Mouse (Mus musculus) midbrain, postnatal 0 days (tissue): Measurements from ENCODE around the gene P2rx5. TPM values are rescaled to one million over a fixed set of nuclear protein-coding genes. Genes with fewer than 3 reads are reported as not detected.
A peak's percentile ranks its signal among the peaks of the same experiment; 100 is the strongest.

Experiments used
- ATAC-seq: fragments of 200-750 bp; cut with Nextera tagmentation; 2 replicates; pipeline ENCODE4 v1.8.0; 2017; ENCODE audit warnings: moderate number of reproducible peaks, mild to moderate bottlenecking, moderate TSS enrichment, moderate library complexity; ENCODE audit not compliant: low FRiP score
- DNase-seq: peaks from one replicate; pipeline ENCODE4 v3.0.0-alpha.2; 2015; ENCODE audit warnings: low spot score
- H3K27ac ChIP-seq: fragments of 300-500 bp; sonication (generic); 2 replicates; pipeline ENCODE4 v1.5.1; 2014; ENCODE audit warnings: low read depth, mild to moderate bottlenecking, low read length, mixed read lengths
- H3K27me3 ChIP-seq: fragments of 300-500 bp; sonication (generic); 2 replicates; pipeline ENCODE4 v1.6.1; 2014; ENCODE audit warnings: low read length, control low read depth, mixed read lengths; ENCODE audit not compliant: insufficient read depth
- H3K36me3 ChIP-seq: fragments of 300-500 bp; sonication (generic); 2 replicates; pipeline ENCODE4 v1.6.1; 2014; ENCODE audit warnings: low read length, control low read depth, mixed read lengths; ENCODE audit not compliant: insufficient read depth
- H3K4me1 ChIP-seq: fragments of 300-500 bp; sonication (generic); 2 replicates; pipeline ENCODE4 v1.6.1; 2014; ENCODE audit warnings: mild to moderate bottlenecking, control low read depth, antibody characterized with exemption, low read length, mixed read lengths; ENCODE audit not compliant: insufficient read depth
- H3K4me2 ChIP-seq: fragments of 300-500 bp; sonication (generic); 2 replicates; pipeline ENCODE4 v1.6.1; 2014; ENCODE audit warnings: low read depth, mild to moderate bottlenecking, low read length, mixed read lengths; ENCODE audit not compliant: poor library complexity, severe bottlenecking
- H3K4me3 ChIP-seq: fragments of 300-500 bp; sonication (generic); 2 replicates; pipeline ENCODE4 v1.5.1; 2014; ENCODE audit warnings: low read depth, mild to moderate bottlenecking, low read length, moderate library complexity
- H3K9ac ChIP-seq: fragments of 300-500 bp; sonication (generic); replicated peaks from 2 replicates; pipeline ENCODE4 v1.6.1; 2014; ENCODE audit warnings: mild to moderate bottlenecking, low read length, moderate library complexity, mixed read lengths; ENCODE audit not compliant: poor library complexity, severe bottlenecking
- H3K9me3 ChIP-seq: fragments of 300-500 bp; sonication (generic); 2 replicates; pipeline ENCODE4 v1.6.1; 2016; ENCODE audit warnings: low read length, control low read depth
- CTCF ChIP-seq: IDR thresholded peaks from 2 replicates; pipeline ENCODE4 v1.5.1; 2016; ENCODE audit warnings: antibody characterized with exemption, mild to moderate bottlenecking
- WGBS: fragments of 180-500 bp; shearing (Covaris S2); extraction: QIAGEN DNeasy Blood & Tissue Kit; methylation state at CpG from one replicate; pipeline ENCODE4 v1.1.7; 2014; 5-methylcytosine and 5-hydroxymethylcytosine counted together
- polyA plus RNA-seq: library from polyadenylated mRNA; unstranded; fragments of >200 nt; fragmentation: Nextera tagmentation; extraction: Ambion mirVana; gene quantifications from 2 replicates; pipeline ENCODE4 v1.2.1, GENCODE M21; 2015
- total RNA-seq: library from RNA; depleted of rRNA; stranded (reverse); fragments of >200 nt; gene quantifications from 2 replicates; pipeline ENCODE4 v1.2.3, GENCODE M21; 2014

The P2rx5 gene
- total and polyA plus RNA-seq, 2 experiments from 2014 or later: 0.28 TPM; not detected in 1

DNA sequence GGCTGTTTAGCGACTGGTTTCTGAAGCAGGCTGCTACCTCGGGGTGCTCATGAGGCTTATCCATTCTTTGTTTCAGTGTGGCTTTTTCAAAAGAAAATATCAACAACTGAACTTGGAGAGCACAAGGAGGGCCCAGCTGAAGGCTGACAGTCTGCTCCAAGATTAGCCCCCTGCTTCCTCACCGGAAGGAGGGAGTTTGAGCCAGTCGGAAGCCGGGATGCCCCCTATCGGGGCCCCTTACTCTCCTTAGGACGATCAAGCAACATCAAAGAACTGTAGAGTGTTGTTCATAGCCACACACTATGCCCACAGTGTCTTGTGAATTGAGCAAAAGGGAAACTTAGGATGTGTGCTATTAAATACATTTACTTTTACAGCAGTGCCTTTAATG lies 13.3 kb upstream of the P2rx5 start:
- H3K27me3 ChIP-seq: no peaks in the 10 kb centered on the region
- no peak for TF ChIP-seq CTCF
- H3K4me1 ChIP-seq: no peaks in the 10 kb centered on the region
- no peak overlapping the region for H3K4me2 ChIP-seq
- WGBS: 40% methylated on average over 7 of the region's 7 CpGs
- DNase-seq (no peak), ATAC-seq (no peak)
- H3K4me3 ChIP-seq: no peak overlapping the region
- no peaks in the 10 kb centered on the region for H3K36me3 ChIP-seq
- H3K9ac ChIP-seq: no peak overlapping the region
- no peaks in the 10 kb centered on the region for H3K9me3 ChIP-seq
- H3K27ac ChIP-seq: no peak overlapping the region

GRCm38 (mm10) chr11:73148209-73148608 lies 12.0 kb upstream of the P2rx5 start:
- H3K4me2 ChIP-seq: no peak overlapping the region
- H3K36me3 ChIP-seq: no peaks in the 10 kb centered on the region
- H3K27ac ChIP-seq: no peak overlapping the region
- no peak overlapping the region for H3K9ac ChIP-seq
- no peaks in the 10 kb centered on the region for H3K9me3 ChIP-seq
- ATAC-seq: no peak
- 70% methylated on average over 9 of the region's 9 CpGs for WGBS
- no peaks in the 10 kb centered on the region for H3K4me1 ChIP-seq
- TF ChIP-seq CTCF: no peak
- DNase-seq: no peak
- no peaks in the 10 kb centered on the region for H3K27me3 ChIP-seq
- no peak overlapping the region for H3K4me3 ChIP-seq

DNA sequence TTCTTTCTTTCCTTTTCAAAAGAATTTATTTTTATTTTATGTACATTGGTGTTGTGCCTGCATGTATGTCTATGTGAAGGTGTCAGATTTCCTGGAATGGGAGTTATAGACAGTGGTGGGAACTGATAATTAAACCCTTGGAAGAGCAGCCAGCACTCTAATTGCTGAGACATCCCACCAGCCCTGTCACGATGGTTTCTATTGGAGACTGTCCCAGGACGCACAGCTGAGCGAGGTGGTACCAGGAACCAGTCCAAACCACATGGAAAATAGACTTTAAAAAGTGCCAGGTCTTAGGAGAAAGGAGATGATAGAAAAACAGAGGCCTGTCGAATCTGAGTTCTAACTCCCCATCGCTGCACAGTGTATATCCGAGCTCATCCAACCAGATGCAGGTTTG lies 5.2 kb upstream of the P2rx5 start:
- DNase-seq (no peak), ATAC-seq (no peak)
- Histone ChIP-seq H3K9me3 (no peaks in the 10 kb centered on the region), H3K27ac (no peak overlapping the region), H3K36me3 (no peaks in the 10 kb centered on the region), H3K4me1 (no peaks in the 10 kb centered on the region), H3K9ac (no peak overlapping the region), H3K4me2 (no peak overlapping the region), H3K4me3 (no peak overlapping the region), H3K27me3 (no peaks in the 10 kb centered on the region)
- WGBS: 75% methylated on average over 6 of the region's 6 CpGs
- TF ChIP-seq CTCF: no peak

GRCm38 (mm10) chr11:73160811-73161200 lies 585 bp downstream of the P2rx5 start:
- no peaks in the 10 kb centered on the region for H3K9me3 ChIP-seq
- no peak overlapping the region for H3K27ac ChIP-seq
- 27% methylated on average over 6 of the region's 6 CpGs for WGBS
- DNase-seq (no peak), ATAC-seq (no peak)
- H3K27me3 ChIP-seq: peaks cover 11% of the 10 kb centered on the region
- peak overlapping the region; percentile 35 for H3K4me3 ChIP-seq
- no peak for TF ChIP-seq CTCF
- H3K36me3 ChIP-seq: no peaks in the 10 kb centered on the region
- H3K4me1 ChIP-seq: no peaks in the 10 kb centered on the region
- H3K9ac ChIP-seq: no peak overlapping the region
- H3K4me2 ChIP-seq: peak overlapping the region; percentile 66

GRCm38 (mm10) chr11:73161616-73162015 lies 1.4 kb downstream of the P2rx5 start:
- no peak overlapping the region for H3K27ac ChIP-seq
- no peak for ATAC-seq
- no peak overlapping the region for H3K9ac ChIP-seq
- no peak overlapping the region for H3K4me3 ChIP-seq
- no peak for TF ChIP-seq CTCF
- no peak overlapping the region for H3K4me2 ChIP-seq
- H3K4me1 ChIP-seq: no peaks in the 10 kb centered on the region
- no peaks in the 10 kb centered on the region for H3K9me3 ChIP-seq
- 89% methylated on average over 4 of the region's 4 CpGs for WGBS
- H3K27me3 ChIP-seq: peaks cover 11% of the 10 kb centered on the region
- H3K36me3 ChIP-seq: no peaks in the 10 kb centered on the region
- no peak for DNase-seq

DNA sequence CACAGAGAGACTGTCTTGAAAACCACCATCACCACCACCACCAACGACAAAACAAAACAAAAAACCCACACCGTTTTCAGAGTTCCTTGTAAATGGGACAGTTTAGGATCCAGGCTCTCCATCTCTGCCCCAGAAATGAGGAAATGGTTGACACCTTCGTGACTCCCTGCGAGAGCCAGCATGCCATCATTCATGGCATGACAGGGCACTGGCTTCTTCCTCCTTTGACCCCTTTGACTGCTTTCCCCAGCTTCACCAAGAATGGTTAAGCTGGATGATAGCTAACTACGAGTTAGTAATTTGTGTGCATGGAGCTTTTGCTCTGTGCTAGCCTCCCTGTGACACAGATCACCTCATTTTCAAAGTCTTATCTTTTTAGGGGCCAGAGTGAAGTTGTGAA lies 2.1 kb downstream of the P2rx5 start:
- H3K9me3 ChIP-seq: no peaks in the 10 kb centered on the region
- H3K4me2 ChIP-seq: no peak overlapping the region
- no peak for TF ChIP-seq CTCF
- 85% methylated on average over 5 of the region's 5 CpGs for WGBS
- no peak overlapping the region for H3K4me3 ChIP-seq
- peaks cover 11% of the 10 kb centered on the region for H3K27me3 ChIP-seq
- no peak overlapping the region for H3K9ac ChIP-seq
- no peak overlapping the region for H3K27ac ChIP-seq
- no peaks in the 10 kb centered on the region for H3K4me1 ChIP-seq
- no peaks in the 10 kb centered on the region for H3K36me3 ChIP-seq
- no peak for DNase-seq
- no peak for ATAC-seq

- no peak for ATAC-seq
- 91% methylated on average over 8 of the region's 8 CpGs for WGBS
- Histone ChIP-seq H3K27ac (no peak overlapping the region), H3K36me3 (peaks cover 8% of the 10 kb centered on the region; the same call in 1 of the 2 replicates), H3K4me2 (no peak overlapping the region), H3K9ac (no peak overlapping the region), H3K9me3 (no peaks in the 10 kb centered on the region), H3K27me3 (no peaks in the 10 kb centered on the region), H3K4me3 (no peak overlapping the region), H3K4me1 (no peaks in the 10 kb centered on the region)
- no peak for TF ChIP-seq CTCF
- no peak for DNase-seq
Observed at GRCm38 (mm10) chr11:73168071-73168470, 7.8 kb downstream of the P2rx5 start.
